Mouse (Mus musculus) neural tube, embryonic 13.5 days (tissue): ENCODE results near the gene Lhfpl3. TPM values are rescaled to one million over a fixed set of nuclear protein-coding genes. Genes with fewer than 3 reads are reported as not detected.
"Not testable (repeated sequence)": the region's sequence is repeated elsewhere in the genome, so short reads cannot be mapped to it uniquely, and the experiment has no call there.

Source experiments
- ATAC-seq: fragments of 200-750 bp; cut with Nextera tagmentation; 2 replicates; pipeline ENCODE4 v1.8.0; 2017; ENCODE audit warnings: low read depth, mild to moderate bottlenecking, moderate TSS enrichment, moderate library complexity
- H3K27ac ChIP-seq: fragments of 300-500 bp; sonication (generic); replicated peaks from 2 replicates; pipeline ENCODE4 v1.5.1; 2015; ENCODE audit warnings: moderate library complexity, mild to moderate bottlenecking, inconsistent platforms
- H3K27me3 ChIP-seq: fragments of 300-500 bp; sonication (generic); 2 replicates; pipeline ENCODE4 v1.6.1; 2015; ENCODE audit warnings: mild to moderate bottlenecking, inconsistent platforms
- H3K36me3 ChIP-seq: fragments of 300-500 bp; sonication (generic); 2 replicates; pipeline ENCODE4 v1.6.1; 2015; ENCODE audit warnings: mild to moderate bottlenecking, inconsistent platforms
- H3K4me1 ChIP-seq: fragments of 300-500 bp; sonication (generic); replicated peaks from 2 replicates; pipeline ENCODE4 v1.6.1; 2015; ENCODE audit warnings: inconsistent platforms
- H3K4me2 ChIP-seq: fragments of 300-500 bp; sonication (generic); 2 replicates; pipeline ENCODE4 v1.6.1; 2015; ENCODE audit warnings: inconsistent platforms, mild to moderate bottlenecking, moderate library complexity
- H3K4me3 ChIP-seq: fragments of 300-500 bp; sonication (generic); 2 replicates; pipeline ENCODE4 v1.5.1; 2015; ENCODE audit warnings: mild to moderate bottlenecking, inconsistent platforms
- H3K9ac ChIP-seq: fragments of 300-500 bp; sonication (generic); 2 replicates; pipeline ENCODE4 v1.6.1; 2015; ENCODE audit warnings: moderate library complexity, mild to moderate bottlenecking, inconsistent platforms
- H3K9me3 ChIP-seq: fragments of 300-500 bp; sonication (generic); 2 replicates; pipeline ENCODE4 v1.6.1; 2016; ENCODE audit warnings: inconsistent platforms
- WGBS: fragments of 180-500 bp; shearing (Covaris S2); methylation state at CpG from one replicate; pipeline ENCODE4 v1.1.7; 2015; 5-methylcytosine and 5-hydroxymethylcytosine counted together
- polyA plus RNA-seq: library from polyadenylated mRNA; unstranded; fragments of >200 nt; fragmentation: Nextera tagmentation; extraction: Ambion mirVana; gene quantifications from 2 replicates; pipeline ENCODE4 v1.2.1, GENCODE M21; 2015

Gene Lhfpl3
- 9.0 and 9.4 TPM in 2 replicates for polyA plus RNA-seq

DNA sequence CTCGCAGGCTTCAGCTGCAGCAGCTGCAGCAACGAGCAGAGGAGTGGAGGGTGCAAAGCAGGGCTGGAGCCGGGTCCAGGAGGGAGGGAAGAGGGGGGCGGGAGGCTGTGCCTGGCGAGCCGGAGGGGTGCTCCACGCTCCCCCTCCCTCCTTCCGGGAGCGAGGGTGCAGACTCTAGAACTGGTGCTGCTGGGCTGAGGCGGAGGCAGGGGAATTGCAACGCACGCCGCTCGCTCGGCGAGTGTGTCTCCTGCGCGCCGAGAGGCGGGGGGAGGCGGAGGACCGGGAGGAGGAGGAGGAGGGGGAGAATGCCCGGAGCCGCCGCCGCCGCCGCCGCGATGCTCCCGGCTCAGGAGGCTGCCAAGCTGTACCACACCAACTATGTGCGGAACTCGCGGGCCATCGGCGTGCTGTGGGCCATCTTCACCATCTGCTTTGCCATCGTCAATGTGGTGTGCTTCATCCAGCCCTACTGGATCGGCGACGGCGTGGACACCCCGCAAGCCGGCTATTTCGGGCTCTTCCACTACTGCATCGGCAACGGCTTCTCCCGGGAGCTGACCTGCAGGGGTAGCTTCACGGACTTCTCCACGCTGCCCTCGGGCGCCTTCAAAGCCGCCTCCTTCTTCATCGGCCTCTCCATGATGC lies at the start of gene Lhfpl3:
Lhfpl3 (plus strand) TSS at position 175 of the 648 bp plus-strand sequence.
- H3K9ac ChIP-seq: peak within 1 kb of the TSS; percentile 82
- peaks cover 25% of the 10 kb centered on the region for H3K27me3 ChIP-seq
- peak within 1 kb of the TSS; percentile 95 for H3K4me2 ChIP-seq
- WGBS: under 1% methylated on average over 52 of the region's 53 CpGs
- no peaks in the 10 kb centered on the region for H3K9me3 ChIP-seq
- H3K36me3 ChIP-seq: no peaks in the 10 kb centered on the region
- peak within 1 kb of the TSS; percentile 29; the same call in 1 of the 2 replicates for H3K27ac ChIP-seq
- peak; percentile 92 for ATAC-seq
- H3K4me3 ChIP-seq: peak within 1 kb of the TSS; percentile 60
- peaks cover 24% of the 10 kb centered on the region for H3K4me1 ChIP-seq

DNA sequence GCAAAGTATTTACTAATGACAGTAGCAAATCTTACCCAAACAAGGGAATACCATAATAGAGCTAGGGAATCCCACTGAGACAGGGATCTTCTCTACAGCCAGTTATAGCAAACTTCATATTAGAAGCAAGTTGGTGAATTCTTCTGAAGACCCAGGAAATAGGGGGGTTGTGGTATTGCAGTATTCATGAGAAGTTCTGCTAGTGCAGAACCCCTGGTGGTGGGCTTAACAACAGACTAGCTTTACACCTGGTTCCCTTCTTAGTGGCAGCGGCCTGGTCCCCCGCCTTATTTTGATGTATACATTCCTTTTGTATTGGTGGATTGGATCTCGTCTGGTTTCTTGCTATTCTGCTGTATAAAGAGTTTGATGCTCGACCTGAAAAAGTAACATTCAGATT lies 39.6 kb upstream of the Lhfpl3 start:
- H3K4me2 ChIP-seq, H3K9ac ChIP-seq, H3K4me1 ChIP-seq, ATAC-seq, H3K36me3 ChIP-seq, H3K27ac ChIP-seq, H3K9me3 ChIP-seq, H3K27me3 ChIP-seq, H3K4me3 ChIP-seq: not testable (repeated sequence)
- 87% methylated on average over 4 of the region's 4 CpGs for WGBS

DNA sequence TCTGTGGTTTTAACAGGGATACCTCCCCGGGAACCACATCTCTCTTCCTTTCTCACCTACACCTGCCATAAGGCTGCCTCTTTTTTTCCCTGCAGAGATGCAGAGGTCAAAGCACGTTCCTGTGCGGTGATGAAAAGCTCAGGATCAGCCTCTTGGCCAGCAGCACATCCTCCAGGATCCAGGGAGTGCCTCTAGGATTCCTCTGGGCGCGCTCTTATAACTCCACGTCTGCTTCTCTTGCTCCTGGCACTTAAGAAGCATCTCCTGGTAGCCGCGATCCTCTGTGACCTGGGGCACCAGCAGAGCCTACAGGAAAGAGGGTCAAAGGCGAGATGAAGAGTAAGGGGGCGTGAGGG lies 352 bp upstream of the Lhfpl3 start:
- WGBS: 1% methylated on average over 10 of the region's 10 CpGs
- Histone ChIP-seq H3K4me1 (peaks cover 24% of the 10 kb centered on the region), H3K27ac (no peak overlapping the region; the same call in 1 of the 2 replicates), H3K4me3 (peak overlapping the region; percentile 60), H3K27me3 (peaks cover 25% of the 10 kb centered on the region), H3K9me3 (no peaks in the 10 kb centered on the region), H3K36me3 (no peaks in the 10 kb centered on the region), H3K4me2 (peak overlapping the region; percentile 95), H3K9ac (peak overlapping the region; percentile 82)
- ATAC-seq: peak; percentile 21; the same call in 1 of the 2 replicates

DNA sequence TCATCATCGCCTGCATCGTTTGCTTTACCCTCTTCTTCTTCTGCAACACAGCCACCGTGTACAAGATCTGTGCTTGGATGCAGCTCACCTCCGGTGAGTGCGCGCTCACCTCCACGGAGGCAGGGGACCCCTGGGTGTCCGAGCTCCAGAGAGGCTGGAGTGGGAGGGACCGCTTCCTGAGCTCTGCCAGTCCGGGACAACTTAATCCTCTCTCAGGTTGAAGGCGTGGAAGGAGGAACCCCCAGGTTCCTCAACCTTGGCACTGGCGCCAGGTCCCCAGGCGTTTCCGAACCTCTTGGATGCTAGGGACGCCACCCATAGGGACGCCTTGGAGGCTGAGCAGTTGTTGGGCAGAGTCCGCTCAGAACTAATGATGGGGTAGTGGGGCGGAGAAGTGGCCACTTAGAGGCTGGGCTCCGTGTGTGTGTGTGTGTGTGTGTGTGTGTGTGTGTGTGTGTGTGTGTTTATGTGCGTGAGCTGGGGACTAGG lies 718 bp downstream of the Lhfpl3 start:
- no peaks in the 10 kb centered on the region for H3K9me3 ChIP-seq
- peak overlapping the region; percentile 29; the same call in 1 of the 2 replicates for H3K27ac ChIP-seq
- peak; percentile 69 for ATAC-seq
- peaks cover 25% of the 10 kb centered on the region for H3K27me3 ChIP-seq
- 0% methylated on average over 20 of the region's 20 CpGs for WGBS
- peaks cover 24% of the 10 kb centered on the region for H3K4me1 ChIP-seq
- no peaks in the 10 kb centered on the region for H3K36me3 ChIP-seq
- peak overlapping the region; percentile 95 for H3K4me2 ChIP-seq
- H3K4me3 ChIP-seq: peak overlapping the region; percentile 60
- H3K9ac ChIP-seq: peak overlapping the region; percentile 82

DNA sequence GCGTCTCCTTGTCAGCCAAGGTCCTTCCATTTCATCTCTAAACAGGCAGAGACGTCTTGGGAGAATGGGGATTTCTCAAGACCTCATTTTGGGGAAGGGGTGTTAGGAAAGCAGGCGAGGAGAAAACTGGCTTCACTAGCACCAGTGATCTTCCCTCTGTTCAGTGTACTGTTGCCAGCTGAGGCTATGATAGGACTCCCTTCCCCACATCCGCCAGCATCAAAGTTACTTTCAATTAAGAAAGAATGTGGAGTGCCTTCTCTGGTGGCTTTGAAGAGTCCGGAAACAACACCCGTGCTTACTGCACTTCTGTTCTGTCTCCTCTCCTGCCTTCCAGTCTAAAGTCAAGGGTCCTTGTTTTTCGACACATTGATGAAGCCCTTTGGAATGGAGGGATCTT lies 1.4 kb downstream of the Lhfpl3 start:
- H3K4me3 ChIP-seq: peak overlapping the region; percentile 60
- WGBS: 4% methylated on average over 7 of the region's 7 CpGs
- H3K27me3 ChIP-seq: peaks cover 22% of the 10 kb centered on the region
- peaks cover 24% of the 10 kb centered on the region for H3K4me1 ChIP-seq
- ATAC-seq: no peak
- no peaks in the 10 kb centered on the region for H3K9me3 ChIP-seq
- no peaks in the 10 kb centered on the region for H3K36me3 ChIP-seq
- no peak overlapping the region for H3K27ac ChIP-seq
- peak overlapping the region; percentile 95 for H3K4me2 ChIP-seq
- H3K9ac ChIP-seq: peak overlapping the region; percentile 82

DNA sequence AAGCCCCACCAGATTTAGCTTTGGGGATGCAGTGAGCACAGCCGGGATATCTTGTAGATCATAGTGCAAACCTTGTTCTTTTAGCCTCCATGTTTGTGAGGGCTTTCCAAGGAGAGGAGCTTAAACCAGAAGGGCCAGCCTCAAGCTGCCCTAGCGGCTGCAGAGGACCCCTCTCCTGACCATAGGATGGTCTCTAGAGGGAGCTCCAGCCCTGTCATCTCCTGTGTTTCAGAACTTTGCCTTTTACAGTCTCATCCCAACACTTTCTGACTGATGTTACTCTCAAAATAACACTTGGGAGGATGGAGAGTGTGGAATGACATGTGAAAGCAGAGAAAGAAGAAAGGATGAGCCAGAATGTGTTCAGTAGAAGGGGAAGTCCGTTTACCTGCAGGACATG lies 11.4 kb downstream of the Lhfpl3 start:
- Histone ChIP-seq H3K9me3 (no peaks in the 10 kb centered on the region), H3K4me2 (no peak overlapping the region), H3K4me3 (no peak overlapping the region), H3K36me3 (no peaks in the 10 kb centered on the region), H3K27me3 (no peaks in the 10 kb centered on the region), H3K9ac (no peak overlapping the region), H3K4me1 (no peaks in the 10 kb centered on the region), H3K27ac (no peak overlapping the region)
- 46% methylated on average over 3 of the region's 3 CpGs for WGBS
- no peak for ATAC-seq

DNA sequence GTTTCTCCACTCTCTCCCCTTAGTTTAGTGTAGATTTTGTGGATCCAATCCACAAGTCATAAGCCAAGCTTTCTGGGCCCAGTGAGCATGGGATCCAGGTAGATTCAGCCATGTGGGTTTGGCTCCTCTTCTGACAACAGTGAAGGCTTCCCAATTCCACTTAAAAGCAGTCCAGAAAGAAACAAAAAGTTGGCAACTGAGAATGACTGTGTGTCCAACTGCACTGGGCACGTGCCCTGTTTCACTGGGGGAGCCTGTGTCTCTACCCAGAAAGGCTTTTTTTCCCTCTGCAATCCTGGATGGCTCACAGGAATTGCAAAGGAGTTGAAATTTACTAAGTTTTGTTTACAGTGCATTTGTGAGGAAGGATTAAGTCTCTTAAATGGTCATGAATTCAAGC lies 24.9 kb downstream of the Lhfpl3 start:
- Histone ChIP-seq H3K4me2 (no peak overlapping the region), H3K9ac (no peak overlapping the region), H3K36me3 (no peaks in the 10 kb centered on the region), H3K4me1 (no peaks in the 10 kb centered on the region), H3K27ac (no peak overlapping the region), H3K9me3 (no peaks in the 10 kb centered on the region), H3K4me3 (no peak overlapping the region), H3K27me3 (no peaks in the 10 kb centered on the region)
- no peak for ATAC-seq
- WGBS: 56% methylated on average over 1 of the region's 1 CpGs

DNA sequence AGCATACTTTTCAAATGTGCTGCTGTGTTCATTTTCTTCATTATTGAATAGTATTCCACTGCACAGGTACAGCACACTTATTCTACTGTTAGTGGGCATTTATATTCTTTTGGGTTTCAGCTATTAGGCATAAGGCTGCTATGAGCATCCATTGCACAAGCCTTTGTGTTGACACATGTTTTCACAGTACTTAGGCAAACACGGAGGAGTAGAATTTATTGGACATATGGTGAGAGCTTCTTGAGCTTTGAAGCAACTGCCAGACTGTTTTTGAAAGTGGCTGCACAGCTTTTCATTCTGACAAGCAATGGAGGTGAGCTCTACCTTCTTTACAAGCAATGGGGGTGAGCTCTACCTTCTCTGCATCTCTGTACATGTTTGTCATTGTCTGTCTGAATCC lies 49.5 kb downstream of the Lhfpl3 start:
- no peaks in the 10 kb centered on the region for H3K36me3 ChIP-seq

DNA sequence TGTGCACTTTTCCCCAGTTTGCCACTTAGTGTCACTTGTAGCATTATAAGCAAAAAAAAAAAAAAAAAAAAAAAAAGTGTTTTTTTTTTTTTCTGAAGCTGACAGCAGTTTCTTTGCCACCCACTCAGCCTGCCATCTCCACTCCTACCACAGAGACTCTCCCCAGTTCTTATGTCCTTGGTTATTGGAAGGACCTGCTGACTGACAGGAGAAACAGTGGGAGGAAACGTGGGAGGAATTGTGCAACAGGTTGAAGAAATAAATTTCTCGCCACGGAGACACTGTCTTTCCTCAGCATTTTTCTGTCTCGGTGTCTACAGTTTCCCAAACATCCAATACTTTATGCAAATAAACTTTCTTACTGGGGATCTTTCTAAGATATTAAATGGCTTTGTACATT lies 67.6 kb downstream of the Lhfpl3 start:
- no peak for ATAC-seq
- H3K27me3 ChIP-seq: no peaks in the 10 kb centered on the region
- H3K36me3 ChIP-seq: no peaks in the 10 kb centered on the region
- no peak overlapping the region for H3K27ac ChIP-seq
- no peak overlapping the region for H3K4me3 ChIP-seq
- H3K4me2 ChIP-seq: no peak overlapping the region
- H3K9ac ChIP-seq: no peak overlapping the region
- H3K9me3 ChIP-seq: no peaks in the 10 kb centered on the region
- 82% methylated on average over 4 of the region's 4 CpGs for WGBS
- H3K4me1 ChIP-seq: no peaks in the 10 kb centered on the region

More for the DNA sequence above, 49.5 kb downstream of the Lhfpl3 start:
- ATAC-seq: no peak
- no peaks in the 10 kb centered on the region for H3K27me3 ChIP-seq
- H3K4me2 ChIP-seq: no peak overlapping the region
- no peaks in the 10 kb centered on the region for H3K9me3 ChIP-seq
- no peak overlapping the region for H3K9ac ChIP-seq
- no peak overlapping the region for H3K4me3 ChIP-seq
- no peaks in the 10 kb centered on the region for H3K4me1 ChIP-seq
- no peak overlapping the region for H3K27ac ChIP-seq
- 60% methylated on average over 1 of the region's 1 CpGs for WGBS

DNA sequence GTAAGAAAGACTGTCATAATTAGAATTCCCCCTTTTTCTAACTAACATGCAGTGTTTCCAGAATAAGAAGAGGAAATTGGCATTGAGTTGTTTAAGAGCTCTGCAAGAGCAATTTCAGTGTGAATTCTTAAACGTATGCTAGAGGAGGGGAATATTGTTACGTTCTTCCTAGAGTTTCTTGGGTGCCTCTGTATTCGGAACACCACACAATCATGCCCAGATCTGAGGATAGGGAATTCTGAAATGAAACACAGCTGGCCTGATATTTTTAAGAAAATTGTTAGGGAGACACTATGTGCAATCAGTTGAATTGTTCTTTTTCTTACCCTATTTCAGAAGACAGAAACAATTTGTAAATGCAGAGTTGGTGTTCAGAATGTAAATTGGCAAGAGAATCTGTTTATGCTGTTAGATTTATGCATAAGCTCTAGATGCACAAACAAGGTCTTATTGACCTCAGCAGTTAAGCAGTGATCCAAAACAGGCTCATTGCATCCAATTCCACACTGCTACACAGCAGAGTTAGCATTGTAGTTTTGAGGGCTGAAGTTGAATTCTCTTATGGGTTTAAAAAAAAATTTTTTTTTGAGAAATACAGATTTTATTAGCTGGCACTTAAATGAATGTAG lies 84.1 kb downstream of the Lhfpl3 start:
- no peaks in the 10 kb centered on the region for H3K27me3 ChIP-seq
- ATAC-seq: no peak
- no peaks in the 10 kb centered on the region for H3K9me3 ChIP-seq
- H3K4me1 ChIP-seq: no peaks in the 10 kb centered on the region
- H3K4me2 ChIP-seq: no peak overlapping the region
- no peaks in the 10 kb centered on the region for H3K36me3 ChIP-seq
- H3K27ac ChIP-seq: no peak overlapping the region
- 85% methylated on average over 3 of the region's 3 CpGs for WGBS
- no peak overlapping the region for H3K4me3 ChIP-seq
- no peak overlapping the region for H3K9ac ChIP-seq

DNA sequence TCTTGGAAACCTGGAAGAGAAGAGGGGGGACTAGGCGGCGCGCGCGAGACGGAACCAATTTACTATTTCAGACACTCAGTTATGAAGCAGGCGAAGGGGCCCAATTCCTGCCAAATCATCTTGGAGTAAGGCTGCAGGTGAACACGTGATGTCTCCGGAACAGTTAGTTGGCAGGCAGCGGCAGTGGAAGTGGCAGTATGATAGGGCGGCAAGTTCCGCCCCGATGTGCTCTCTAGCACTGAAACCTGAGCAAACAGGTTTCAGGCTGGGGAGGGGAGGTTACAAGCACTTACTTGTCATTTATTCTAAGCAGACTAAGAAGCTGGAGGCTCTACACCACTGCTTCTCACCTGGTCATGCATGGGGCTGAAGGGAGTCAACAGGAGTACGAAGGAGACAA lies 105.7 kb downstream of the Lhfpl3 start:
- no peak overlapping the region for H3K9ac ChIP-seq
- H3K27me3 ChIP-seq: no peaks in the 10 kb centered on the region
- H3K27ac ChIP-seq: no peak overlapping the region
- ATAC-seq: no peak
- H3K36me3 ChIP-seq: no peaks in the 10 kb centered on the region
- no peak overlapping the region for H3K4me3 ChIP-seq
- H3K4me2 ChIP-seq: no peak overlapping the region
- 68% methylated on average over 14 of the region's 14 CpGs for WGBS
- no peaks in the 10 kb centered on the region for H3K4me1 ChIP-seq
- no peaks in the 10 kb centered on the region for H3K9me3 ChIP-seq

DNA sequence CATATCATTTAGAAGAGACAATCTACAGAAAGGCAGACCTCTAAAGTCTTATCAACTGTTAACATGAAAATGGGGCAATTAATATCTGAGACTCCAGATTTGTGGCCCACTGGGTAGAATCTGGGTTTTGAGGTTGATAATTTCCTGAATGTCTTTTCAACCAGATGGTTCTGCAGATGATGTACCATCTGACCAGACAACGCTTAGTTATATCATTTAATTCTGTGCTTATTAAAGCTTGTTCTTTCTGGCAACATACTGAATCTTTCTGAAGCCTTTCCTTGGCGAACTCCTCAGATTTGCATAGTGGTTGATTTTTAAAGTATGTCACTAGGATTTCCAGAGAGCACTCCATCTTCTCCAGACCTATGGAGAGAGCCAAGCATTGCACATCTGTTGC lies 107.6 kb downstream of the Lhfpl3 start:
- ATAC-seq: no peak
- no peaks in the 10 kb centered on the region for H3K4me1 ChIP-seq
- no peak overlapping the region for H3K4me3 ChIP-seq
- H3K9me3 ChIP-seq: no peaks in the 10 kb centered on the region
- no peak overlapping the region for H3K27ac ChIP-seq
- H3K4me2 ChIP-seq: no peak overlapping the region
- H3K9ac ChIP-seq: no peak overlapping the region
- no peaks in the 10 kb centered on the region for H3K36me3 ChIP-seq
- 96% methylated on average over 2 of the region's 2 CpGs for WGBS
- no peaks in the 10 kb centered on the region for H3K27me3 ChIP-seq
